Mouse (Mus musculus) heart, postnatal 4 days (tissue): ENCODE measurements around the gene Pth1r. TPM values are rescaled to one million over a fixed set of nuclear protein-coding genes. Genes with fewer than 3 reads are reported as not detected.
A peak's percentile ranks its signal among the peaks of the same experiment; 100 is the strongest.

ENCODE experiments used
- DNase-seq: peaks from one replicate; pipeline ENCODE4 v3.0.0; 2021
- total RNA-seq, 2 experiments: library from RNA; stranded (reverse); gene quantifications; 2 replicates each; pipeline ENCODE4 v1.2.3; 2021

Gene Pth1r
- total RNA-seq, 2 experiments from 2014 or later = 16.4 to 19.3 TPM

GRCm38 (mm10) chr9:110681817-110682216, 65.1 kb downstream of the Pth1r start:
- no peak for DNase-seq

DNA sequence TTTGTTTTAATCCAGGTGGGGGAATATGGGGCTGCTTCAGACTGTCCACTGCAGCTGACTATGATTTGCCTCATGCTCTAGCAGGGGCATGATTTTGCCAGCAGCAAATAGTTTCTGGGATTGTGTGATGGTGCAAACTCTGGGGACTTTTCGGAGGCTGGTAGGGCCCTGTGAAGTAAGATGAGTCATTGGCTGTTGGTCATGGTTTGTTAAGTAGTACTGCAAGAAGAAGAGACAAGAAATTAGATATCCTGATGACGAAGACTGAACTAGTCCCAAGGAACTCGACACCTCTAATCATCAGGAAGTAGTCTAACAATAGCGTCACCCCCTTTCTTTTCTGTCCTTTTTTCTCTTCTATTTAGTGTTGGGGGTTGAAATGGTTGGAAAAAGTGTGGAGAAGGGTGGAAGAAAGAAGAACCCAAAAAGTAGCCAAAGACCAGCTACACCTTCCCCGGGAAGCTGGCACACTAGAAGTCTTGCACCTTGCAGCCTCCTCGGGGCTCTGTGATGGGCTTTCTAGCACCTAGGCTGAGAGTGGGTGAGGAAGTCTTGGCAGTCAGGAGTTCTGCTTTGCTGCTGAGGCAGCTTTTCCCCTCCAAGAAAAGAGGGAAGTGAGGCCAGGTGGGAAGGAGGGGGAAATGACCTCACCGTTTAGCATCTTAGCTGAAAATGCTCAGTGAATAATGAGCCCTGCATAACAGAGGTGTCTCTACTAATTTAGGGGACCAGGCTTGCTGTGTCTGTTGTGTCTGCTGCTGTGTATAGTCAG, 66.0 kb downstream of the Pth1r start:
- DNase-seq = no peak

DNA sequence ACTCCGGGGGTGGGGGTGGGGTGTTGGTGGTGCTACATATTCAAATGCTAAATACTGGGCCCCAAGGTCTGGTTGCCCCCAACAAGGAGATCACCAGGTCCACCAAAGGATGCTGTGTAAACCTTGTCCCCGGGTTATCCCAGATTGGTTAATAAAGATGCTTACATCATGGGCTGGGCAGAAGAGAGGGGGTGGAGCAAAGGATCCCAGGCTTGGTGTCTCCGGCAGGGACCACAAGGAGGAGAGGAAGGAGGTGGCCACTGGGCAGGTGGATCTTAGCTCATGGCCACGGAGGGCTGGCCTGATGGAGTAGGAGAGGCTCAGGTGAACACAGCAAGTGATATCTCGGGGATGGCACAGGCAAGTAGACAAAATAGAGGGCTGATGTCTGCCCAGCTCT, 68.1 kb downstream of the Pth1r start:
- DNase-seq = no peak

DNA sequence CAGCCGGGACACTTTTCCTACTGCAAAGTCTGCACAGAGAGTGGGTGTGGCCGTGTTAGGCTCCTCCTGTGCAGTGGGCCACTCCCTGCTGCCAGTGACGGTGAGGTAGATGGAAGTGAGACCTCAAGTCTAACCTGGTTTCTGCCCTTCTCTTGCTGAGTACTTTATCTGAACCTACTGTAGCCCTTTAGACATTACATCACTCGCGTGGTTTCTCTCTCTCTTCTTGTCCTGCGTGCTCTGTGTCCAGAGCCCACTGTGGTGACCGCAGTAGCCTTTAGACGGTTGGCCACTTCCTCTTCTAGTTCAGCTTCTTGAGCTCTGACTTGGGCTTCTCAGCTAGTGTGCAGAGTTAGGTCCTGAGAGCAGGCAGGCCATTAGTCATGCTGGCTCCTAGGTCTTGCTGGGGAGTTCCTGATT, 70.4 kb downstream of the Pth1r start:
- DNase-seq = no peak

DNA sequence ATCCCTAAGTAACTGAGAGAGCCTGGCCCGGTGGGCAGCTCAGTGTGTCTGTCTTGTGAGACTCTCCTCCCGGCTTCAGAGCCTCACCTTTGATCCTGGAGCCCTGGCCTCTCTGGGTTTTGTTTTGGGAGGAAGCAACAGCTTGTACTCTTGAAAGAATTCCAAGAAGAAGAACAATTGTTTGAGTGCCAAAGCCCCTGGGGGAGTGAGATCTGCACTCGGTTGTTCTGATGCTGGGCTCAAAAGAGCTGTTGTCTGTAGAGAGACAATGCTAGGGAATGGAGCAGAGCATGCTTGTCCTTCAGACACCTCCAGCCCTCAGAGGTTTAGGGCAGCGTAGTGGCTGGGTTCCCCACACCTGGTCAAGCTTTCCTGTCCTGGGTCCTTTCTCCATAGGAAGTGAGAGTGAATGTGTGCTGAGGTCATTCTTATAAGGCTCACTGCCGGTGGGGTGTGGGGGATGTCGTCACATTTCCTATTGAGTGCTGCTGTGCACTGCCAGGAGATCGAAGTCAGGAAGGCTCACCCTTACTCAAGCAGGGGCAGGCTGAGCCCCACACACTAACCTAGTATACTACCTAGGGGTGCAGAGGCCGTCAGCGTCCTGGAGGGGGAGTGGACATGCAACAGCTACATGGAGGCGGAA, 73.7 kb downstream of the Pth1r start:
- DNase-seq = no peak

DNA sequence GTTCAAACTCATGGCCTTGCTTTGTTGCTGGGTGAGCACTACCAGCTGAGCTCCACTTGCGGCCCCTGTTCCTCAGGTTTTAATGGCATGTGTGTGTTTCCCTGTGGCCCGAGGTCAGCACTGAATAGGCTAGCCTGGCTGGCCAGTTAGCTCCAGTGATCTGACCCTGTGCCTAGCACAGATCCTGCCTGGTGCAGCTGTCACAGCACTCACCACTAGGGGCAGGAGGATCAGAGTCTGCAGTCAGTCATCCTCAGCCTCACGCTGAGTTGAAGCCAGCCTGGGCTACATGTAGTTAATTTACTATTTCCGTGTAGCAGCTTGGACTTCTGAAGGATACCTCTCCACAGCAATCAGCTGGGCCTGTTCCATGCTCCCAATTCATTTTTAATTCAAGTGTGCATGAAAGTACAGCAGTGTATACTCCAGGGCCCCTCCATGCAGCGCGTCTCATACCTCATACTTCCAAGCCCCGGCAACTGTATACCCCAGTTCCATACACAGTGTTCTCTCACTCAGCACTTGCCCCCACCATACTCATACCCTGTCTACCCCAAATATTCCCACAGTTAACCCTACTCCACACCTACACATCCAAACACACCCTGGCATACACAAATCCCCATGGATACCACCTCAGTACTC, 74.4 kb downstream of the Pth1r start:
- DNase-seq = peak; percentile 51

Other genes starting within 250 kb of the Pth1r start
- gene Setd2, start 214.5 kb downstream of the Pth1r start, total RNA-seq = 10 to 100 TPM; 63.1 to 69.2 TPM
- 1 to 10 TPM; 4.2 to 4.6 TPM for gene Nradd, start 122.7 kb downstream of the Pth1r start, total RNA-seq
- 1 to 10 TPM; 7.4 to 8.6 TPM for gene Nbeal2, start 93.0 kb downstream of the Pth1r start, total RNA-seq
- gene Ccdc12, start 90.6 kb downstream of the Pth1r start, total RNA-seq = 10 to 100 TPM; 79.8 to 88.6 TPM
- 1,000 to 10,000 TPM; 8,328 to 9,816 TPM for gene Myl3, start 5.3 kb downstream of the Pth1r start, total RNA-seq
- not detected for gene Prss42, start 51.0 kb upstream of the Pth1r start, total RNA-seq
- gene Prss44, start 66.8 kb upstream of the Pth1r start, total RNA-seq = not detected
- not detected for gene Prss43, start 79.5 kb upstream of the Pth1r start, total RNA-seq
- under 1 TPM in 1 of 2 experiments, not detected in 1; 0.45 TPM for gene Prss45, start 87.4 kb upstream of the Pth1r start, total RNA-seq
- gene Prss46, start 97.4 kb upstream of the Pth1r start, total RNA-seq = not detected
- not detected for gene Prss50, start 110.8 kb upstream of the Pth1r start, total RNA-seq
- gene Als2cl, start 132.7 kb upstream of the Pth1r start, total RNA-seq = 10 to 100 TPM; 14.4 to 16.3 TPM
- gene Tmie, start 133.0 kb upstream of the Pth1r start, total RNA-seq = under 1 TPM; 0.43 to 0.45 TPM
- gene Fam240a, start 169.7 kb upstream of the Pth1r start, total RNA-seq = not detected
- not detected for gene Tdgf1, start 199.0 kb upstream of the Pth1r start, total RNA-seq
- gene Lrrc2, start 204.4 kb upstream of the Pth1r start, total RNA-seq = 10 to 100 TPM; 15.4 to 16.6 TPM
- gene Rtp3, start 243.4 kb upstream of the Pth1r start, total RNA-seq = 1 to 10 TPM; 1.6 to 1.7 TPM